In genomic region chr3:31056651-31057627, GRCm38 (mm10) we compare ENCODE assay signal across 8 mouse cellular contexts. TPM values are rescaled to one million over a fixed set of nuclear protein-coding genes. Genes with fewer than 3 reads are reported as not detected.
A peak's percentile ranks its signal among the peaks of the same experiment; 100 is the strongest.
DNase-seq lines count a peak whose midpoint lies in the region; ATAC-seq lines count a peak whose summit lies in the region.

No protein-coding gene starts in this region.

- no peak overlapping the region for H3K27ac ChIP-seq in hindbrain, embryonic 13.5 days

- ATAC-seq in hindbrain, embryonic 13.5 days (ENCODE audit: low FRiP score): peak; percentile 91

- peak; percentile 73 for DNase-seq in T-cell, adult 2 months (ENCODE audit: low spot score)
- peak; percentile 76 to 83 for DNase-seq in cerebellum, postnatal 14 days
- peak; percentile 46 to 65 for DNase-seq in frontal cortex, postnatal 14 days (ENCODE audit: low spot score in 2 of 2)
- peak; percentile 21 to 56 for DNase-seq in layer of hippocampus, postnatal 25 days (ENCODE audit: extremely low spot score in 1 of 2, low spot score in 1 of 2)
- DNase-seq in lung, postnatal 25 days (ENCODE audit: low spot score): peak; percentile 94
- peak; percentile 96 for DNase-seq in retina, embryonic 14.5 days (ENCODE audit: low spot score)
- peak; percentile 62 for DNase-seq in thymus, postnatal 4 days

- no peaks in the 10 kb centered on the region for H3K9me3 ChIP-seq in hindbrain, embryonic 13.5 days

- H3K27me3 ChIP-seq in hindbrain, embryonic 13.5 days: no peaks in the 10 kb centered on the region

- H3K9ac ChIP-seq in hindbrain, embryonic 13.5 days: peak overlapping the region; percentile 55; the same call in 1 of the 2 replicates

- H3K36me3 ChIP-seq in hindbrain, embryonic 13.5 days: 0 out of 2 replicates have a peak, but pooled peaks cover 5% of the 10 kb centered on the region

- H3K4me3 ChIP-seq in hindbrain, embryonic 13.5 days: peak overlapping the region; percentile 32

- peaks cover 8% of the 10 kb centered on the region; the same call in 1 of the 2 replicates for H3K4me1 ChIP-seq in hindbrain, embryonic 13.5 days (replicated peaks)

- WGBS in hindbrain, embryonic 13.5 days: 8% methylated on average over 30 of the region's 30 CpGs

- peak overlapping the region; percentile 49 for H3K4me2 ChIP-seq in hindbrain, embryonic 13.5 days

RNA-seq across cellular contexts. Expression of gene Skil, which starts 37.9 kb away (rescaled TPM):
- 33.5 and 34.4 TPM in 2 replicates for polyA plus RNA-seq in hindbrain, embryonic 13.5 days (2015; fragmentation: Nextera tagmentation; extraction: Ambion mirVana)
- 10 to 100 TPM; 67.6 to 70.0 TPM for total RNA-seq in layer of hippocampus, postnatal 25 days (2021)

Comparison
In these comparisons a context has a peak if more than half of its experiments do, and no peak if none do; other contexts are left out.
1. DNase-seq: peak in every context shown above with its lines; median percentile 96 in retina, embryonic 14.5 days; 94 in lung, postnatal 25 days; 80 in cerebellum, postnatal 14 days; 73 in T-cell, adult 2 months; 62 in thymus, postnatal 4 days; 56 in frontal cortex, postnatal 14 days; 38 in layer of hippocampus, postnatal 25 days.